ENCODE assay signal across 8 mouse cellular contexts in genomic region chr7:80666198-80666915, GRCm38 (mm10). TPM values are rescaled to one million over a fixed set of nuclear protein-coding genes. Genes with fewer than 3 reads are reported as not detected.
DNase-seq lines count a peak whose midpoint lies in the region; ATAC-seq and TF ChIP-seq lines count a peak whose summit lies in the region.

No protein-coding gene starts in this region.

- no peak for ATAC-seq in heart, embryonic 13.5 days (ENCODE audit: extremely low read depth, insufficient number of reproducible peaks, low FRiP score, low TSS enrichment)
- peak; percentile 61; the same call in 1 of the 2 replicates for ATAC-seq in limb, embryonic 15.5 days (ENCODE audit: insufficient number of reproducible peaks, low FRiP score, low TSS enrichment, low read depth)
- ATAC-seq in frontal cortex, adult (ENCODE audit: low TSS enrichment): no peak

- H3K27me3 ChIP-seq in heart, embryonic 13.5 days (replicated peaks): no peaks in the 10 kb centered on the region
- H3K27me3 ChIP-seq in limb, embryonic 15.5 days: no peaks in the 10 kb centered on the region
- H3K27me3 ChIP-seq in small intestine, adult 2 months (ENCODE audit: control insufficient read depth, insufficient read depth, low read length): no peaks in the 10 kb centered on the region

- TF ChIP-seq CTCF in layer of hippocampus, adult 2 months (conservative IDR thresholded peaks at IDR 0.05): no peak
- TF ChIP-seq CTCF in small intestine, adult 2 months (IDR thresholded peaks at IDR 0.05; ENCODE audit: extremely low read depth, insufficient read length, insufficient replicate concordance, low read depth, low read length): no peak

- H3K9ac ChIP-seq in heart, embryonic 13.5 days: peak overlapping the region; percentile 61
- H3K9ac ChIP-seq in limb, embryonic 15.5 days: no peak overlapping the region

- no peaks in the 10 kb centered on the region for H3K9me3 ChIP-seq in heart, embryonic 13.5 days
- H3K9me3 ChIP-seq in limb, embryonic 15.5 days: no peaks in the 10 kb centered on the region

- peak overlapping the region; percentile 52 for H3K4me2 ChIP-seq in heart, embryonic 13.5 days
- no peak overlapping the region for H3K4me2 ChIP-seq in limb, embryonic 15.5 days

- peak overlapping the region; percentile 46; the same call in 1 of the 2 replicates for H3K27ac ChIP-seq in layer of hippocampus, adult 2 months
- peak overlapping the region; percentile 93 for H3K27ac ChIP-seq in heart, embryonic 13.5 days (replicated peaks)
- H3K27ac ChIP-seq in limb, embryonic 15.5 days: peak overlapping the region; percentile 74
- H3K27ac ChIP-seq in small intestine, adult 2 months (ENCODE audit: insufficient read depth, low read depth, low read length): 0 out of 2 replicates have a peak overlapping the region, but pooled peaks have one; percentile 26

- no peak for DNase-seq in layer of hippocampus, adult 2 months (ENCODE audit: low spot score in 2 of 2)
- no peak for DNase-seq in layer of hippocampus, postnatal 10 days (ENCODE audit: low spot score in 2 of 2)
- DNase-seq in urinary bladder, adult 18-20 months (ENCODE audit: low spot score in 2 of 2): no peak
- DNase-seq in adrenal gland, adult 2 months: no peak

- no peak overlapping the region for H3K4me3 ChIP-seq in layer of hippocampus, adult 2 months
- no peak overlapping the region for H3K4me3 ChIP-seq in heart, embryonic 13.5 days
- H3K4me3 ChIP-seq in limb, embryonic 15.5 days: no peak overlapping the region
- H3K4me3 ChIP-seq in small intestine, adult 2 months (ENCODE audit: low read depth, low read length): no peak overlapping the region

- H3K4me1 ChIP-seq in heart, embryonic 13.5 days: peaks cover 46% of the 10 kb centered on the region
- peaks cover 31% of the 10 kb centered on the region for H3K4me1 ChIP-seq in limb, embryonic 15.5 days
- peaks cover 10% of the 10 kb centered on the region for H3K4me1 ChIP-seq in small intestine, adult 2 months (ENCODE audit: control insufficient read depth, insufficient read depth, insufficient read length, low read length)

- no peak for TF ChIP-seq POLR2A in small intestine, adult 2 months (IDR thresholded peaks at IDR 0.05; ENCODE audit: low read depth, low read length)

- 37% methylated on average over 10 of the region's 10 CpGs for WGBS in heart, embryonic 13.5 days
- 26% methylated on average over 10 of the region's 10 CpGs for WGBS in limb, embryonic 15.5 days
- 62% methylated on average over 10 of the region's 10 CpGs for WGBS in small intestine, adult 2 months

- H3K36me3 ChIP-seq in heart, embryonic 13.5 days: 0 out of 2 replicates have a peak, but pooled peaks cover 6% of the 10 kb centered on the region
- no peaks in the 10 kb centered on the region for H3K36me3 ChIP-seq in limb, embryonic 15.5 days
- no peaks in the 10 kb centered on the region; the same call in 1 of the 2 replicates for H3K36me3 ChIP-seq in small intestine, adult 2 months (ENCODE audit: control insufficient read depth, insufficient read depth, low read length)

RNA-seq across cellular contexts. Expression of gene Crtc3, which starts 22.3 kb away (rescaled TPM):
- 10 to 100 TPM; 21.0 to 24.4 TPM for total RNA-seq in layer of hippocampus, adult 2 months (2021)
- total RNA-seq in layer of hippocampus, postnatal 10 days (2021): 10 to 100 TPM; 21.4 to 25.9 TPM
- 14.9 and 16.6 TPM in 2 replicates for polyA plus RNA-seq in heart, embryonic 13.5 days (2015; fragmentation: Nextera tagmentation; extraction: Ambion mirVana)
- polyA plus RNA-seq in limb, embryonic 15.5 days (2015; fragmentation: Nextera tagmentation; extraction: Ambion mirVana): 25.9 and 26.5 TPM in 2 replicates
- polyA plus RNA-seq in small intestine, adult 2 months (2012; rRNA removed): 11.0 and 15.7 TPM in 2 replicates
- 10 to 100 TPM; 27.1 to 27.7 TPM for total RNA-seq in adrenal gland, adult 2 months (2021)
- 39.7 and 50.3 TPM in 2 replicates for polyA plus RNA-seq in adrenal gland, adult 2 months (2012; rRNA removed)

Comparison
In these comparisons a context has a peak if more than half of its experiments do, and no peak if none do; other contexts are left out.
1. H3K27ac ChIP-seq: peak in every context shown above with its lines; median percentile 93 in heart, embryonic 13.5 days; 74 in limb, embryonic 15.5 days; 46 in layer of hippocampus, adult 2 months; 26 in small intestine, adult 2 months.